Mouse (Mus musculus) forebrain, embryonic 13.5 days (tissue): ENCODE measurements around the gene Hsf2bp. TPM values are rescaled to one million over a fixed set of nuclear protein-coding genes. Genes with fewer than 3 reads are reported as not detected.

Experiments
- polyA plus RNA-seq: library from polyadenylated mRNA; unstranded; fragments of >200 nt; fragmentation: Nextera tagmentation; extraction: Ambion mirVana; gene quantifications from 2 replicates; pipeline ENCODE4 v1.2.1, GENCODE M21; 2015

Hsf2bp gene
- polyA plus RNA-seq, 1 experiment from 2014 or later = 0.43 TPM

Other genes with a start within 250 kb of the Hsf2bp start
- gene Sik1, start 180.5 kb downstream of the Hsf2bp start, polyA plus RNA-seq = 13.5 and 13.8 TPM in 2 replicates
- gene Rrp1b, start 249 bp downstream of the Hsf2bp start, polyA plus RNA-seq = 52.8 and 58.6 TPM in 2 replicates
- gene Notch3, start 130.5 kb upstream of the Hsf2bp start, polyA plus RNA-seq = 7.7 and 9.7 TPM in 2 replicates
- 0.08 and 0.10 TPM in 2 replicates for gene Ephx3, start 153.2 kb upstream of the Hsf2bp start, polyA plus RNA-seq
- gene Brd4, start 248.4 kb upstream of the Hsf2bp start, polyA plus RNA-seq = 84.5 and 87.1 TPM in 2 replicates